Mouse (Mus musculus): Measurements from ENCODE around the gene Ccdc88c. TPM values are rescaled to one million over a fixed set of nuclear protein-coding genes. Genes with fewer than 3 reads are reported as not detected.

The Ccdc88c gene
- polyA plus RNA-seq, 1 experiment from 2014 or later: 12.0 TPM

- Histone ChIP-seq H3K4me1 (ENCODE audit: insufficient read depth, low read length) (peaks cover 4% of the 10 kb centered on the region; the same call in 1 of the 2 replicates), H3K27ac (ENCODE audit: low read length) (no peak overlapping the region), H3K4me3 (ENCODE audit: low read length) (no peak overlapping the region), H3K9me3 (ENCODE audit: low read length) (no peaks in the 10 kb centered on the region), H3K4me2 (replicated peaks; ENCODE audit: low read depth, low read length) (no peak overlapping the region), H3K27me3 (ENCODE audit: insufficient read depth, low read length) (no peaks in the 10 kb centered on the region), H3K9ac (replicated peaks; ENCODE audit: low read length) (no peak overlapping the region), H3K36me3 (ENCODE audit: insufficient read depth, low read length) (no peaks in the 10 kb centered on the region)
- no peak for ATAC-seq (ENCODE audit: low FRiP score, low TSS enrichment)
- WGBS: 93% methylated on average over 3 of the region's 3 CpGs
These were observed 143.3 kb downstream of the Ccdc88c start for GRCm38 (mm10) chr12:100885585-100885984.

GRCm38 (mm10) chr12:100883168-100883567 is 145.7 kb downstream of the Ccdc88c start:
- no peak overlapping the region for H3K4me2 ChIP-seq (replicated peaks; ENCODE audit: low read depth, low read length)
- no peaks in the 10 kb centered on the region for H3K9me3 ChIP-seq (ENCODE audit: low read length)
- H3K9ac ChIP-seq (replicated peaks; ENCODE audit: low read length): no peak overlapping the region
- no peak overlapping the region for H3K27ac ChIP-seq (ENCODE audit: low read length)
- peaks cover 4% of the 10 kb centered on the region; the same call in 1 of the 2 replicates for H3K4me1 ChIP-seq (ENCODE audit: insufficient read depth, low read length)
- no peak overlapping the region for H3K4me3 ChIP-seq (ENCODE audit: low read length)
- H3K36me3 ChIP-seq (ENCODE audit: insufficient read depth, low read length): no peaks in the 10 kb centered on the region
- WGBS: 62% methylated on average over 7 of the region's 7 CpGs
- no peaks in the 10 kb centered on the region for H3K27me3 ChIP-seq (ENCODE audit: insufficient read depth, low read length)
- no peak for ATAC-seq (ENCODE audit: low FRiP score, low TSS enrichment)

- H3K27me3 ChIP-seq (ENCODE audit: insufficient read depth, low read length): no peaks in the 10 kb centered on the region
- no peaks in the 10 kb centered on the region for H3K9me3 ChIP-seq (ENCODE audit: low read length)
- H3K36me3 ChIP-seq (ENCODE audit: insufficient read depth, low read length): no peaks in the 10 kb centered on the region
- no peak overlapping the region for H3K4me3 ChIP-seq (ENCODE audit: low read length)
- H3K27ac ChIP-seq (ENCODE audit: low read length): no peak overlapping the region
- 95% methylated on average over 16 of the region's 16 CpGs for WGBS
- ATAC-seq (ENCODE audit: low FRiP score, low TSS enrichment): no peak
- no peak overlapping the region for H3K9ac ChIP-seq (replicated peaks; ENCODE audit: low read length)
- H3K4me1 ChIP-seq (ENCODE audit: insufficient read depth, low read length): no peaks in the 10 kb centered on the region
- H3K4me2 ChIP-seq (replicated peaks; ENCODE audit: low read depth, low read length): no peak overlapping the region
These were observed 150.3 kb downstream of the Ccdc88c start for GRCm38 (mm10) chr12:100878556-100878955.

- Histone ChIP-seq H3K9ac (replicated peaks; ENCODE audit: low read length) (no peak overlapping the region), H3K27me3 (ENCODE audit: insufficient read depth, low read length) (no peaks in the 10 kb centered on the region), H3K4me2 (replicated peaks; ENCODE audit: low read depth, low read length) (no peak overlapping the region), H3K9me3 (ENCODE audit: low read length) (no peaks in the 10 kb centered on the region), H3K36me3 (ENCODE audit: insufficient read depth, low read length) (no peaks in the 10 kb centered on the region), H3K4me3 (ENCODE audit: low read length) (no peak overlapping the region), H3K4me1 (ENCODE audit: insufficient read depth, low read length) (no peaks in the 10 kb centered on the region), H3K27ac (ENCODE audit: low read length) (no peak overlapping the region)
- no peak for ATAC-seq (ENCODE audit: low FRiP score, low TSS enrichment)
- WGBS: 81% methylated on average over 6 of the region's 6 CpGs
These were observed 150.9 kb downstream of the Ccdc88c start for GRCm38 (mm10) chr12:100877936-100878335.

- H3K36me3 ChIP-seq (ENCODE audit: insufficient read depth, low read length): no peaks in the 10 kb centered on the region
- no peak for ATAC-seq (ENCODE audit: low FRiP score, low TSS enrichment)
- H3K9ac ChIP-seq (replicated peaks; ENCODE audit: low read length): no peak overlapping the region
- H3K4me1 ChIP-seq (ENCODE audit: insufficient read depth, low read length): no peaks in the 10 kb centered on the region
- no peak overlapping the region for H3K4me2 ChIP-seq (replicated peaks; ENCODE audit: low read depth, low read length)
- no peak overlapping the region for H3K4me3 ChIP-seq (ENCODE audit: low read length)
- no peaks in the 10 kb centered on the region for H3K9me3 ChIP-seq (ENCODE audit: low read length)
- H3K27me3 ChIP-seq (ENCODE audit: insufficient read depth, low read length): no peaks in the 10 kb centered on the region
- WGBS: 67% methylated on average over 6 of the region's 6 CpGs
- no peak overlapping the region for H3K27ac ChIP-seq (ENCODE audit: low read length)
These were observed 152.9 kb downstream of the Ccdc88c start for GRCm38 (mm10) chr12:100875960-100876359.

GRCm38 (mm10) chr12:100875553-100875952 is 153.3 kb downstream of the Ccdc88c start:
- Histone ChIP-seq H3K4me2 (replicated peaks; ENCODE audit: low read depth, low read length) (no peak overlapping the region), H3K9me3 (ENCODE audit: low read length) (no peaks in the 10 kb centered on the region), H3K9ac (replicated peaks; ENCODE audit: low read length) (no peak overlapping the region), H3K4me1 (ENCODE audit: insufficient read depth, low read length) (no peaks in the 10 kb centered on the region), H3K4me3 (ENCODE audit: low read length) (no peak overlapping the region), H3K27ac (ENCODE audit: low read length) (no peak overlapping the region), H3K27me3 (ENCODE audit: insufficient read depth, low read length) (no peaks in the 10 kb centered on the region), H3K36me3 (ENCODE audit: insufficient read depth, low read length) (no peaks in the 10 kb centered on the region)
- ATAC-seq (ENCODE audit: low FRiP score, low TSS enrichment): no peak
- WGBS: 41% methylated on average over 3 of the region's 3 CpGs

- H3K27ac ChIP-seq (ENCODE audit: low read length): no peak overlapping the region
- H3K36me3 ChIP-seq (ENCODE audit: insufficient read depth, low read length): no peaks in the 10 kb centered on the region
- H3K27me3 ChIP-seq (ENCODE audit: insufficient read depth, low read length): no peaks in the 10 kb centered on the region
- H3K4me1 ChIP-seq (ENCODE audit: insufficient read depth, low read length): no peaks in the 10 kb centered on the region
- no peak overlapping the region for H3K4me2 ChIP-seq (replicated peaks; ENCODE audit: low read depth, low read length)
- H3K9ac ChIP-seq (replicated peaks; ENCODE audit: low read length): no peak overlapping the region
- H3K4me3 ChIP-seq (ENCODE audit: low read length): no peak overlapping the region
- no peaks in the 10 kb centered on the region for H3K9me3 ChIP-seq (ENCODE audit: low read length)
- ATAC-seq (ENCODE audit: low FRiP score, low TSS enrichment): no peak
- WGBS: 81% methylated on average over 3 of the region's 3 CpGs
These were observed 155.2 kb downstream of the Ccdc88c start for GRCm38 (mm10) chr12:100873612-100874011.

GRCm38 (mm10) chr12:100871841-100872240 is 157.0 kb downstream of the Ccdc88c start:
- H3K36me3 ChIP-seq (ENCODE audit: insufficient read depth, low read length): no peaks in the 10 kb centered on the region
- no peaks in the 10 kb centered on the region for H3K9me3 ChIP-seq (ENCODE audit: low read length)
- no peaks in the 10 kb centered on the region for H3K27me3 ChIP-seq (ENCODE audit: insufficient read depth, low read length)
- WGBS: 79% methylated on average over 2 of the region's 2 CpGs
- H3K4me2 ChIP-seq (replicated peaks; ENCODE audit: low read depth, low read length): no peak overlapping the region
- no peaks in the 10 kb centered on the region for H3K4me1 ChIP-seq (ENCODE audit: insufficient read depth, low read length)
- no peak overlapping the region for H3K27ac ChIP-seq (ENCODE audit: low read length)
- H3K4me3 ChIP-seq (ENCODE audit: low read length): no peak overlapping the region
- H3K9ac ChIP-seq (replicated peaks; ENCODE audit: low read length): no peak overlapping the region
- ATAC-seq (ENCODE audit: low FRiP score, low TSS enrichment): no peak

GRCm38 (mm10) chr12:100871234-100871633 is 157.6 kb downstream of the Ccdc88c start:
- ATAC-seq (ENCODE audit: low FRiP score, low TSS enrichment): no peak
- Histone ChIP-seq H3K36me3 (ENCODE audit: insufficient read depth, low read length) (no peaks in the 10 kb centered on the region), H3K27me3 (ENCODE audit: insufficient read depth, low read length) (no peaks in the 10 kb centered on the region), H3K9ac (replicated peaks; ENCODE audit: low read length) (no peak overlapping the region), H3K27ac (ENCODE audit: low read length) (no peak overlapping the region), H3K9me3 (ENCODE audit: low read length) (no peaks in the 10 kb centered on the region), H3K4me1 (ENCODE audit: insufficient read depth, low read length) (no peaks in the 10 kb centered on the region), H3K4me3 (ENCODE audit: low read length) (no peak overlapping the region), H3K4me2 (replicated peaks; ENCODE audit: low read depth, low read length) (no peak overlapping the region)
- 89% methylated on average over 6 of the region's 6 CpGs for WGBS

- H3K9me3 ChIP-seq (ENCODE audit: low read length): no peaks in the 10 kb centered on the region
- no peak overlapping the region for H3K4me3 ChIP-seq (ENCODE audit: low read length)
- no peak overlapping the region for H3K27ac ChIP-seq (ENCODE audit: low read length)
- no peaks in the 10 kb centered on the region for H3K27me3 ChIP-seq (ENCODE audit: insufficient read depth, low read length)
- no peak overlapping the region for H3K9ac ChIP-seq (replicated peaks; ENCODE audit: low read length)
- no peaks in the 10 kb centered on the region for H3K36me3 ChIP-seq (ENCODE audit: insufficient read depth, low read length)
- no peaks in the 10 kb centered on the region for H3K4me1 ChIP-seq (ENCODE audit: insufficient read depth, low read length)
- WGBS: 63% methylated on average over 4 of the region's 4 CpGs
- no peak overlapping the region for H3K4me2 ChIP-seq (replicated peaks; ENCODE audit: low read depth, low read length)
- ATAC-seq (ENCODE audit: low FRiP score, low TSS enrichment): no peak
These were observed 160.7 kb downstream of the Ccdc88c start for GRCm38 (mm10) chr12:100868049-100868622.
